Mouse (Mus musculus) CH12.LX (cell line): ENCODE measurements around the gene Mettl2. TPM values are rescaled to one million over a fixed set of nuclear protein-coding genes. Genes with fewer than 3 reads are reported as not detected.

Experiments used
- DNase-seq: peaks from one replicate; pipeline ENCODE4 v3.0.0-alpha.2; 2013; ENCODE audit errors: extremely low read depth
- H3K27ac ChIP-seq: 2 replicates; pipeline ENCODE4 v1.5.1; 2012; ENCODE audit warnings: low read depth, mild to moderate bottlenecking, control low read depth, moderate library complexity; ENCODE audit not compliant: insufficient read depth
- H3K27me3 ChIP-seq: replicated peaks from 2 replicates; pipeline ENCODE3; 2012; ENCODE audit warnings: inconsistent platforms
- H3K36me3 ChIP-seq, 2 experiments: replicated peaks in 1 of 2; 2 replicates each; pipeline versions ENCODE3 to v1.6.1; 2012; ENCODE audit warnings: inconsistent platforms in 1 of 2, low read length in 1 of 2, mild to moderate bottlenecking in 1 of 2, mixed read lengths in 1 of 2, moderate library complexity in 1 of 2; ENCODE audit not compliant: control insufficient read depth in 1 of 2, insufficient read depth in 1 of 2
- H3K4me1 ChIP-seq, 2 experiments: 2 replicates each; pipeline ENCODE4 v1.6.1; 2012; ENCODE audit warnings: inconsistent platforms in 1 of 2, moderate library complexity in 1 of 2; ENCODE audit not compliant: insufficient read depth in 2 of 2, control insufficient read depth in 1 of 2
- H3K4me2 ChIP-seq: 2 replicates; pipeline ENCODE4 v1.6.1; 2012; ENCODE audit warnings: low read depth, mild to moderate bottlenecking, control low read depth; ENCODE audit not compliant: poor library complexity, insufficient read depth, severe bottlenecking
- H3K4me3 ChIP-seq, 3 experiments: fragments of 150-350 bp in 1 of 3; sonication (generic) in 1 of 3; replicated peaks in 1 of 3; 2 replicates each; pipeline versions ENCODE3 to v1.5.1; 2011 to 2012; ENCODE audit warnings: low read depth in 2 of 3, low read length in 2 of 3, mild to moderate bottlenecking in 2 of 3, moderate library complexity in 2 of 3, control low read depth in 1 of 3, improper control_type of control experiment in 1 of 3, inconsistent platforms in 1 of 3, mixed read lengths in 1 of 3; ENCODE audit not compliant: poor library complexity in 1 of 3
- H3K79me2 ChIP-seq: replicated peaks from 2 replicates; pipeline ENCODE4 v1.6.1; 2012; ENCODE audit warnings: mild to moderate bottlenecking, moderate library complexity; ENCODE audit not compliant: control insufficient read depth, poor library complexity, insufficient read depth, severe bottlenecking; ENCODE audit errors: extremely low read depth
- H3K9ac ChIP-seq: 2 replicates; pipeline ENCODE4 v1.6.1; 2012; ENCODE audit warnings: low read depth, mild to moderate bottlenecking, control low read depth, moderate library complexity; ENCODE audit not compliant: insufficient read depth
- H3K9me3 ChIP-seq: replicated peaks from 2 replicates; pipeline ENCODE3; 2012; ENCODE audit warnings: low read length, inconsistent platforms, mixed read lengths
- CHD1 ChIP-seq: IDR thresholded peaks from 2 replicates; pipeline ENCODE4 v1.6.1; 2012; ENCODE audit warnings: low read depth, low read length, improper control_type of control experiment, inconsistent platforms
- CTCF ChIP-seq, 2 experiments: IDR thresholded peaks in 1 of 2; conservative IDR thresholded peaks in 1 of 2; 2 replicates each; pipeline ENCODE4 v1.5.1; 2011 to 2012; ENCODE audit warnings: low read depth in 2 of 2, low read length in 2 of 2, improper control_type of control experiment in 1 of 2, inconsistent platforms in 1 of 2, mild to moderate bottlenecking in 1 of 2, moderate library complexity in 1 of 2
- EP300 ChIP-seq: IDR thresholded peaks from 2 replicates; pipeline ENCODE4 v1.6.1; 2011; ENCODE audit warnings: low read length, improper control_type of control experiment
- ETS1 ChIP-seq: conservative IDR thresholded peaks from 2 replicates; pipeline ENCODE4 v1.6.1; 2012; ENCODE audit warnings: low read depth, mild to moderate bottlenecking, inconsistent platforms, low read length, improper control_type of control experiment, moderate library complexity
- HCFC1 ChIP-seq: IDR thresholded peaks from 2 replicates; pipeline ENCODE4 v1.6.1; 2012; ENCODE audit warnings: low read depth, mild to moderate bottlenecking, inconsistent platforms, low read length, improper control_type of control experiment
- JUN ChIP-seq: IDR thresholded peaks from 2 replicates; pipeline ENCODE4 v1.6.1; 2011; ENCODE audit warnings: low read depth, mild to moderate bottlenecking, low read length, improper control_type of control experiment, moderate library complexity; ENCODE audit not compliant: insufficient read depth
- JUND ChIP-seq: conservative IDR thresholded peaks from 2 replicates; pipeline ENCODE4 v1.6.1; 2011; ENCODE audit warnings: low read depth, low read length, improper control_type of control experiment
- MAFK ChIP-seq: IDR thresholded peaks from 2 replicates; pipeline ENCODE4 v1.6.1; 2011; ENCODE audit warnings: low read length, improper control_type of control experiment; ENCODE audit not compliant: insufficient replicate concordance
- MEF2A ChIP-seq: IDR thresholded peaks from 2 replicates; pipeline ENCODE4 v1.6.1; 2014; ENCODE audit warnings: low read depth, mild to moderate bottlenecking, inconsistent platforms, low read length, improper control_type of control experiment, borderline replicate concordance
- MXI1 ChIP-seq: IDR thresholded peaks from 2 replicates; pipeline ENCODE4 v1.6.1; 2011; ENCODE audit warnings: mild to moderate bottlenecking, low read depth, low read length, improper control_type of control experiment
- NELFE ChIP-seq: IDR thresholded peaks from 2 replicates; pipeline ENCODE4 v1.6.1; 2011; ENCODE audit warnings: low read depth, low read length, improper control_type of control experiment
- RAD21 ChIP-seq: IDR thresholded peaks from 2 replicates; pipeline ENCODE4 v1.6.1; 2011; ENCODE audit warnings: low read depth, mild to moderate bottlenecking, low read length, improper control_type of control experiment, moderate library complexity
- SMC3 ChIP-seq: IDR thresholded peaks from 2 replicates; pipeline ENCODE4 v1.6.1; 2011; ENCODE audit warnings: low read depth, low read length, improper control_type of control experiment
- TBP ChIP-seq: conservative IDR thresholded peaks from 2 replicates; pipeline ENCODE4 v1.6.1; 2011; ENCODE audit warnings: low read depth, low read length, improper control_type of control experiment
- TCF12 ChIP-seq: IDR thresholded peaks from 2 replicates; pipeline ENCODE4 v1.6.1; 2014; ENCODE audit warnings: low read depth, mild to moderate bottlenecking, inconsistent platforms, low read length, improper control_type of control experiment
- ZMIZ1 ChIP-seq: IDR thresholded peaks from 2 replicates; pipeline ENCODE4 v1.6.1; 2012; ENCODE audit warnings: low read depth, mild to moderate bottlenecking, inconsistent platforms, low read length, improper control_type of control experiment
- dilution Hi-C: fragments of 300-500 bp; cut with MboI; formaldehyde crosslinking; loops from 2 replicates; pipeline ENCODE4 v1.14.3; 2020; ENCODE audit warnings: low sequenced_read_pairs; ENCODE audit not compliant: extremely low pct_unique_long_range_greater_than_20kb, extremely low pct_ligation_motif_present
- in situ Hi-C: fragments of 300-500 bp; cut with MboI; formaldehyde crosslinking; loops from 3 replicates; pipeline ENCODE4 v1.14.3; 2019; ENCODE audit warnings: low sequenced_read_pairs, low pct_ligation_motif_present, low pct_unique_long_range_greater_than_20kb, mixed read lengths
- polyA plus RNA-seq: library from polyadenylated mRNA; unstranded; fragments of >175 nt; gene quantifications from 2 replicates; pipeline ENCODE4 v1.2.1, GENCODE M21; 2012; ENCODE audit warnings: low read depth; ENCODE audit not compliant: insufficient read length
- total RNA-seq, 2 experiments: library from RNA; depleted of rRNA; stranded (reverse); fragments of 300-350 nt in 1 of 2; fragments of >200 nt in 1 of 2; gene quantifications; 2 replicates each; pipeline ENCODE4 v1.2.3; 2012 to 2014

Mettl2 gene
- total and polyA plus RNA-seq, 3 experiments, result 58.4 to 112 (median 102) TPM

- Histone ChIP-seq H3K4me1 (no peaks in the 10 kb centered on the region), H3K36me3 (peaks cover 21 to 32% of the 10 kb centered on the region in 2 experiments), H3K27ac (no peak overlapping the region), H3K27me3 (no peaks in the 10 kb centered on the region), H3K9ac (no peak overlapping the region), H3K4me3 (no peak overlapping the region), H3K9me3 (no peaks in the 10 kb centered on the region), H3K79me2 (no peaks in the 10 kb centered on the region), H3K4me2 (no peak overlapping the region)
- TF ChIP-seq JUND (no peak), NELFE (no peak), RAD21 (no peak), CTCF (conservative IDR thresholded peaks at IDR 0.05 in 1 of 2, IDR thresholded peaks at IDR 0.05 in 1 of 2; ENCODE audit: low read depth in 2 of 2, low read length in 2 of 2) (no peak)
- in situ Hi-C loops (no loop called here), dilution Hi-C loops (no loop called here)
- no peak for DNase-seq
These were observed 17.9 kb downstream of the Mettl2 start for GRCm38 (mm10) chr11:105144084-105144483.

DNA sequence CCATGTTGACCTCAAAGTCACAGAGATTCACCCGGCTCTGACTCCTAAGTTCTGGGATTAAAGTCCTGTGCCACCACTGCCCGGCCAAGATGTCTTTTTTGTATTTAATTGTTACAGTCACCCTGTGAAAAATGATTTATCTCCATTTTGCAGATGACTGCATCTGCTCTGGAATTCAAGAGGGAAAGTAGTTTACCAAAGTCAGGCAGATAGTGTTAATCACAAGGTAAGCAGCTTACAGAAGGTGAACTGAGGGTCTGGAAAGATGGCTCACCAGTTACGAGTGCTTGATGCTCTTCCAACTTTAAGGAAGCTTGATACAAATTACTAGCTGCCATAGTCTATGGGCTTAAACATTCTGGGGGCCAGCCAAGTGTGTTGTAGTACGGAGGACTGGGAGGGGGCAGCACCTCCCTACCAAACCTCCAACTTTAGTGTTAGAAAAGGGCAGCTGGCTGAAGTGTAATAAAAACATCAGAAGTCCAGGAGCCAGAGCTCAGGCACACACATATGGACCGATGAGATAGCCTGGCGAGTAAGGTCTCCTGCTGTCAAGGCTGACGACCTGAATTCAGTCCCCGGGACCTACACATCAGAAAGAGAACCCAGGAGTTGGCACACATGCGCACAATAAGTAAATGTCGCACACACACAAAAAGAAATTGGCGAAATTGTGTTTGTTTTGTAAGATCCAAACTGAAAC lies 18.4 kb downstream of the Mettl2 start:
- no peak overlapping the region for H3K9ac ChIP-seq
- peaks cover 16 to 26% of the 10 kb centered on the region in 2 experiments for H3K36me3 ChIP-seq
- no peak for TF ChIP-seq SMC3
- no peak for TF ChIP-seq MAFK
- no peak for TF ChIP-seq CHD1
- no peak for TF ChIP-seq MXI1
- no peak for TF ChIP-seq NELFE
- peak in 1 of 2 experiments; percentile 19; a peak in 1 of 4 replicates for TF ChIP-seq CTCF (conservative IDR thresholded peaks at IDR 0.05 in 1 of 2, IDR thresholded peaks at IDR 0.05 in 1 of 2; ENCODE audit: low read depth in 2 of 2, low read length in 2 of 2)
- no peak for TF ChIP-seq TCF12
- no peak for TF ChIP-seq ETS1
- no peak for TF ChIP-seq MEF2A
- no peak for TF ChIP-seq JUN
- TF ChIP-seq HCFC1, result no peak
- TF ChIP-seq TBP, result no peak
- TF ChIP-seq RAD21, result peak; percentile 13
- no peak for TF ChIP-seq EP300
- TF ChIP-seq ZMIZ1, result no peak
- H3K4me3 ChIP-seq, result no peak overlapping the region
- dilution Hi-C loops (no loop called here), in situ Hi-C loops (no loop called here)
- H3K4me1 ChIP-seq, result no peaks in the 10 kb centered on the region
- no peaks in the 10 kb centered on the region for H3K9me3 ChIP-seq
- no peak overlapping the region for H3K27ac ChIP-seq
- H3K27me3 ChIP-seq, result no peaks in the 10 kb centered on the region
- no peaks in the 10 kb centered on the region for H3K79me2 ChIP-seq
- no peak for DNase-seq
- no peak overlapping the region for H3K4me2 ChIP-seq
